Mouse (Mus musculus) midbrain, embryonic 15.5 days (tissue): ENCODE results near the gene Runx1. TPM values are rescaled to one million over a fixed set of nuclear protein-coding genes. Genes with fewer than 3 reads are reported as not detected.

ENCODE experiments used
- ATAC-seq: fragments of 200-750 bp; cut with Nextera tagmentation; replicated peaks from 2 replicates; pipeline ENCODE4 v1.8.0; 2017; ENCODE audit warnings: moderate TSS enrichment
- H3K27ac ChIP-seq: fragments of 300-500 bp; sonication (generic); 2 replicates; pipeline ENCODE4 v1.5.1; 2015; ENCODE audit warnings: mild to moderate bottlenecking, inconsistent platforms
- H3K27me3 ChIP-seq: fragments of 300-500 bp; sonication (generic); replicated peaks from 2 replicates; pipeline ENCODE4 v1.6.1; 2015; ENCODE audit warnings: inconsistent platforms
- H3K36me3 ChIP-seq: fragments of 300-500 bp; sonication (generic); replicated peaks from 2 replicates; pipeline ENCODE4 v1.6.1; 2015; ENCODE audit warnings: inconsistent platforms
- H3K4me1 ChIP-seq: fragments of 300-500 bp; sonication (generic); 2 replicates; pipeline ENCODE4 v1.6.1; 2015; ENCODE audit warnings: inconsistent platforms
- H3K4me2 ChIP-seq: fragments of 300-500 bp; sonication (generic); 2 replicates; pipeline ENCODE4 v1.6.1; 2015; ENCODE audit warnings: inconsistent platforms, mild to moderate bottlenecking, moderate library complexity
- H3K4me3 ChIP-seq: fragments of 300-500 bp; sonication (generic); 2 replicates; pipeline ENCODE4 v1.5.1; 2015; ENCODE audit warnings: mild to moderate bottlenecking, inconsistent platforms
- H3K9ac ChIP-seq: fragments of 300-500 bp; sonication (generic); 2 replicates; pipeline ENCODE4 v1.6.1; 2015; ENCODE audit warnings: mild to moderate bottlenecking, inconsistent platforms
- H3K9me3 ChIP-seq: fragments of 300-500 bp; sonication (generic); 2 replicates; pipeline ENCODE4 v1.6.1; 2016; ENCODE audit warnings: inconsistent platforms
- WGBS: fragments of 180-500 bp; shearing (Covaris S2); methylation state at CpG from one replicate; pipeline ENCODE4 v1.1.7; 2015; ENCODE audit warnings: mixed read lengths; 5-methylcytosine and 5-hydroxymethylcytosine counted together
- polyA plus RNA-seq: library from polyadenylated mRNA; unstranded; fragments of >200 nt; fragmentation: Nextera tagmentation; extraction: Ambion mirVana; gene quantifications from 2 replicates; pipeline ENCODE4 v1.2.1, GENCODE M21; 2015

Runx1 gene
- polyA plus RNA-seq, 1 experiment from 2014 or later: 0.67 TPM

GRCm38 (mm10) chr16:92623953-92624352 is 202.0 kb downstream of the Runx1 start:
- H3K9ac ChIP-seq: no peak overlapping the region
- WGBS: 86% methylated on average over 11 of the region's 11 CpGs
- no peak overlapping the region for H3K4me2 ChIP-seq
- no peak overlapping the region for H3K27ac ChIP-seq
- no peak for ATAC-seq
- no peak overlapping the region for H3K4me3 ChIP-seq
- H3K9me3 ChIP-seq: no peaks in the 10 kb centered on the region
- no peaks in the 10 kb centered on the region for H3K36me3 ChIP-seq
- no peaks in the 10 kb centered on the region; the same call in 1 of the 2 replicates for H3K4me1 ChIP-seq
- H3K27me3 ChIP-seq: no peaks in the 10 kb centered on the region

- ATAC-seq: no peak
- no peak overlapping the region for H3K4me3 ChIP-seq
- 69% methylated on average over 8 of the region's 8 CpGs for WGBS
- H3K27me3 ChIP-seq: no peaks in the 10 kb centered on the region
- no peak overlapping the region for H3K4me2 ChIP-seq
- no peaks in the 10 kb centered on the region for H3K36me3 ChIP-seq
- H3K9ac ChIP-seq: no peak overlapping the region
- H3K27ac ChIP-seq: no peak overlapping the region
- H3K9me3 ChIP-seq: no peaks in the 10 kb centered on the region; the same call in 1 of the 2 replicates
- H3K4me1 ChIP-seq: no peaks in the 10 kb centered on the region
Measured at GRCm38 (mm10) chr16:92621859-92622258, 204.1 kb downstream of the Runx1 start.

DNA sequence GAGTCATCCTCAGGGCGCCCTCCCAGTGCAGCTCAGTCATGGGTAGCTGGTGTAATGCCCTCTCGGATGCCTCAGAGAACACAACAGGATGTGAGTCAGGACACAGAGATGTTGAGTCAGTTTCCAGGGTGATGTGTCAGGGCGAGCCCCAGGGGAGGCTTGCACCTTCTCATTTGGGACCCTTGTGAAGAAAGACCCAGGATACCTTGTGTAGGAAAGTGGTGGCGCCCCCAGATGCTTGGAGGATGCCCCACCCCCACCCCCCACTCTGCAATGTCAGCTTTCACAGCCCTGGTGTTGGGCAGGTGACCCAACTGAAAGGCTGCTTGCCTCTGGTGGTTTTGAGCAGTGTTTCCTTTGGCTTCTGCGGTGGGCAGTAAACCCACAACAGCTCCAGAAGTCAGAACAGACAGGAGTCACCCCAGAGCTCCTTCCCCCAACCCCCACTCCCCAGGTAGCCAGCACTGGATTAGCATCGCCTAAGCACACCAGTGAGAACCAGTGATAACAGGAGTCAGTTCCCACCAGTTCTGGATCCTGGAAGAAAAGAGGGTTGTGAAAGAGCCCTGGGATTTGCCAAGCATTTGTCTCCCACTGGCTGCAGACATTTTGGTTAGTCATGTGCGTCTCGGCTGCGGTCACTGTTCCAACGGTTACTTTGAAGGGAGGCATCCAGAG is 205.0 kb downstream of the Runx1 start:
- Histone ChIP-seq H3K27me3 (no peaks in the 10 kb centered on the region), H3K4me1 (no peaks in the 10 kb centered on the region), H3K36me3 (no peaks in the 10 kb centered on the region), H3K9me3 (no peaks in the 10 kb centered on the region; the same call in 1 of the 2 replicates), H3K4me2 (no peak overlapping the region), H3K4me3 (no peak overlapping the region), H3K27ac (no peak overlapping the region), H3K9ac (no peak overlapping the region)
- no peak for ATAC-seq
- 60% methylated on average over 10 of the region's 10 CpGs for WGBS

DNA sequence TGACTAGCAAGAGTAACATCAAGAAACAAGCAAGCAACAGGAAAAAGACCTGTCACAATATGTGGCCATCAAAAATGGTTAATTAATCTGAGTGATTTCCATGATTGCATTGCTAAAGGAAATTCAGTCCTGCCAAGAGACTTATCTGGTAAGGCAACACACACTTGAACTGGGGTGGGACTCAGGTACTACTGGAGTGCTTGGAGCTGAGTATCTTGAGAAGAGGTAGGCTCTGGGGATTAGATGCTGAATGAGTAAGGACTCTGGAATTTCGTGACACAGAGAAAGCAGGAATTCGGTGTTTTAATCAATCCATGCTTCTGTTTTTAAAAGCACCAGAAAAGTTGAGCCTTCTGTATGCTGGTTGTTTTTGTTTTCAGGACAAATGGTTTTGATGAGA is 209.1 kb downstream of the Runx1 start:
- ATAC-seq: no peak
- Histone ChIP-seq H3K36me3 (no peaks in the 10 kb centered on the region), H3K27me3 (no peaks in the 10 kb centered on the region), H3K9ac (no peak overlapping the region), H3K9me3 (no peaks in the 10 kb centered on the region; the same call in 1 of the 2 replicates), H3K4me3 (no peak overlapping the region), H3K4me1 (no peaks in the 10 kb centered on the region), H3K4me2 (no peak overlapping the region), H3K27ac (no peak overlapping the region)
- 93% methylated on average over 2 of the region's 2 CpGs for WGBS

DNA sequence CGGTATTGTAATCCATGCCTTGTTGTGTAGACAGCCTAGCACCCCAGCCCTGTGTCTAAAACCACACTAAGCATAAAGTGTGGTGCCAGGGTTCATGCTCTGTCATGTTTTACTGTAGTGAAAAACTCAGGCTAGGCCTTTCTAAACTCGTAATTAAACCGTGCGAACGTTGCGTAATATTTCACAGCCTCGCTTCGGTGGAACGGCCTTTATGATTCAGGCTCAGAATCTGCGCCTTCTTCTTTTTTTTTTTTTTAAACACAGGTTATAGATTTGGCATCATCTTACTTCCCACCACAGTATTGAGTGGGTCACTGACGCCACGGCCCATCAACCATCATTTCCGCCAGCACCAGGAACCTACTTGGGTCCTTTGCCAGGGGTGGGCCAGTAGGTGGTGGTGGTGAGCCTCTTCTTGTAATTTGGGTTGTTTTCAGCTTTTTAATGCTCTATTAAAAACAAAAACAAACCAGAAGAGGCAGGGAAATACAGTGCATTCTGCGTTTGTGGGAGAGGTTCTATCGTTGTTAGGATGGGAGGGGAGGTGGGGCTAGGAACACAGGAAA is 210.6 kb downstream of the Runx1 start:
- Histone ChIP-seq H3K27me3 (no peaks in the 10 kb centered on the region), H3K9me3 (no peaks in the 10 kb centered on the region; the same call in 1 of the 2 replicates), H3K4me3 (no peak overlapping the region), H3K27ac (no peak overlapping the region), H3K4me2 (no peak overlapping the region), H3K36me3 (no peaks in the 10 kb centered on the region), H3K4me1 (peaks cover 6% of the 10 kb centered on the region), H3K9ac (no peak overlapping the region)
- ATAC-seq: no peak
- WGBS: 91% methylated on average over 15 of the region's 15 CpGs

GRCm38 (mm10) chr16:92612546-92612945 is 213.4 kb downstream of the Runx1 start:
- Histone ChIP-seq H3K9me3 (no peaks in the 10 kb centered on the region; the same call in 1 of the 2 replicates), H3K4me3 (no peak overlapping the region), H3K27ac (no peak overlapping the region), H3K4me1 (peaks cover 25% of the 10 kb centered on the region), H3K4me2 (no peak overlapping the region), H3K36me3 (no peaks in the 10 kb centered on the region), H3K27me3 (peaks cover 5% of the 10 kb centered on the region; the same call in 1 of the 2 replicates), H3K9ac (no peak overlapping the region)
- 35% methylated on average over 8 of the region's 8 CpGs for whole genome bisulfite sequencing
- ATAC-seq: no peak

DNA sequence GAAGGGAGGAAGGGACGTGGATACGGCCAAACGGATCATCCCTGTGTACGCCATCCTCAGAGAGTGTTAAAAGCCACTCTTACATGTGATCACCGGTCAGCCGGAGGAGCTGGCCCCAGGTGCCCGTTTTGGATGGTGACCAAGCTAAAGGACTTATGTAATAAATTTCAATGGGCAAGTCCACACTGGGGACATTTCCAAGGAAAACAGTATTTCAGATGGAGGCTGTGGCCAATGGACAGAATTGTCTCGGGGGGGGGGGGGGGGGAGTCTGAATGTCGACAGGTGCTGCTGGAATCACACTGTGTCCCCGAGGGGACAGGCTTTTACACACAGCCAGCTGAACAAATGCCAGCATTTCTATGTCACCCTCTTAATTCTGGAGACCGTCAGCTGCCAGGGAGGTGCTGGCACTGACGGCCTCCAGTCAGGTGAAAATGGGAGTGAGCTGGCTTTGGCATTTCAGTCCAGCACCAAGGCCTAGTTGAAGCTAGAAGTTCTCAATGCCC is 214.3 kb downstream of the Runx1 start:
- 78% methylated on average over 12 of the region's 12 CpGs for WGBS
- no peaks in the 10 kb centered on the region for H3K36me3 ChIP-seq
- H3K9me3 ChIP-seq: no peaks in the 10 kb centered on the region
- ATAC-seq: no peak
- peaks cover 25% of the 10 kb centered on the region for H3K4me1 ChIP-seq
- no peak overlapping the region for H3K4me2 ChIP-seq
- H3K27ac ChIP-seq: no peak overlapping the region
- no peak overlapping the region for H3K4me3 ChIP-seq
- peaks cover 10% of the 10 kb centered on the region for H3K27me3 ChIP-seq
- no peak overlapping the region for H3K9ac ChIP-seq

DNA sequence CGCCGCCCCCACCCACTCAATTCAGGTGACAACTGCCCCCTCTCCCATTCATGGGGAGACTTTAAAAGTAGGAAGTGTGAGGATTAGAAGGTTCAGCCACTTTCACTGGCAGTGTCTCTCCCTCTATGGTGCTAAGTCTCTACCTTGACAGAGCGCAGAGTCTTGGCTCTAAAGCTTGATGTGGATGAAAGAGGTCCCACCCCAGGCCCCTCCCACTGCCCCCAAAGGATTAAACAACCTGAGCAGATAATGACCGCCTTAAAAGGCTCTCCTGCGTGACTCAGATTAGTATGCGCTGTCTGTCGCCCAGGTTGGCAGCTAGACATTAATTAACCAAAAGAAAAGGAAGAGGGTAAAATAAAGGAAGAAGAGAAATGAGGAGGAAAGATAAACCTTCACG is 215.5 kb downstream of the Runx1 start:
- ATAC-seq: no peak
- WGBS: 34% methylated on average over 8 of the region's 8 CpGs
- Histone ChIP-seq H3K36me3 (no peaks in the 10 kb centered on the region), H3K9ac (no peak overlapping the region), H3K27me3 (peaks cover 18% of the 10 kb centered on the region), H3K4me1 (peaks cover 30% of the 10 kb centered on the region), H3K4me3 (no peak overlapping the region), H3K4me2 (no peak overlapping the region), H3K27ac (no peak overlapping the region), H3K9me3 (no peaks in the 10 kb centered on the region)

DNA sequence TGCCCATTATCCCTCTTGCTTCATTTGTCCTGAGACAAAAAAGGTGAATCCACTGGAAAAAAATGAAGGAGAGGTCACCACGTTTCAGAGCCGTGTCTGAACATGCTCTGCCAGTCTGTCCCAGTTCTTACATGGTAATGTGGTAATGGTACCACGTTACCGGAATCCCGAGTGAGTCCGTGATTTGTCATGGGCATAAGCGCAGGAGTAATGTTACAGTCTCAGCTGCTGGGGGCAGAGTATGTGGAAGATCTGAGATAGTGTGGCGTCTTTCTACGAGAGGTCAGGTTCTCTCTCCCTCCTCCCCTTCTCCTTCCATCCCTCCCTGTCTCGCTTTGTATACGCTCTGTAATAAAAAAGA is 216.3 kb downstream of the Runx1 start:
- peaks cover 18% of the 10 kb centered on the region for H3K27me3 ChIP-seq
- H3K9me3 ChIP-seq: no peaks in the 10 kb centered on the region
- WGBS: 56% methylated on average over 11 of the region's 11 CpGs
- H3K36me3 ChIP-seq: no peaks in the 10 kb centered on the region
- peaks cover 31% of the 10 kb centered on the region for H3K4me1 ChIP-seq
- ATAC-seq: no peak
- no peak overlapping the region for H3K4me2 ChIP-seq
- H3K9ac ChIP-seq: no peak overlapping the region
- no peak overlapping the region for H3K27ac ChIP-seq
- no peak overlapping the region for H3K4me3 ChIP-seq

DNA sequence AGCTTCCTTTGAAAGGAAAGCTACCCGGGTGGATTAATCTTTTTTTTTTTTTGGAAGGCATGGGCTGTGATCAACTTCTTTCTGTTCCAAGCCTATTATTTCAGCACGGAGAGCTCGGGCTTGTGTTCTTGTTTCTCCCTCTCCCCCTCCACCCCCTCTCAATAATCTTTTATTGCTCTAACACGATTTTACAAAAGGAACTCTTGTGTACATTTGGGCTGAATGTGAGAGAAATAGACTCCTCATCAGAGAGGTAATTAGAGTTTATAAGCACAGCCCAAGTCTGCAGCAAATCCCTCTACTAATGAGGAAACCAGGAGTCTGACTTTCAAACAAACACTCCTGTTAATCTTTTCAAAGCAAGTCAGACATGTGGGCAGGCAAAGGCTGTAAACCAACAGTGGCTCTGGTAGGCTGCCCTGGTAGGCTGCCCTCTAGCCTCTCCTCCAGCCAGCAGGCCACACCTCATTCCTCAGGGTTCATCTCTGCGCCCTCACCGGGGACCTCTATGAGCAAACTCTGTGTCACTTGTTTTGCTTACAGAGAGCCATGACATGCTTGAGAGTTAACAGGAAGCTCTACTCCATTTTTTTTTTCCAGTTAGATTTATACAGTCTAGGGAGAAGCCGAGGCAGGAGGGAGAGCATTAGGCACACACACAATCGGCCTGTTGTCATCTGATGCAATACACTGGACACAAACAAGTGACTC is 216.8 kb downstream of the Runx1 start:
- Histone ChIP-seq H3K4me2 (no peak overlapping the region), H3K27me3 (peaks cover 24% of the 10 kb centered on the region), H3K4me3 (no peak overlapping the region), H3K9ac (no peak overlapping the region), H3K27ac (no peak overlapping the region), H3K9me3 (no peaks in the 10 kb centered on the region), H3K36me3 (no peaks in the 10 kb centered on the region), H3K4me1 (peaks cover 31% of the 10 kb centered on the region)
- ATAC-seq: no peak
- WGBS: 8% methylated on average over 8 of the region's 8 CpGs

DNA sequence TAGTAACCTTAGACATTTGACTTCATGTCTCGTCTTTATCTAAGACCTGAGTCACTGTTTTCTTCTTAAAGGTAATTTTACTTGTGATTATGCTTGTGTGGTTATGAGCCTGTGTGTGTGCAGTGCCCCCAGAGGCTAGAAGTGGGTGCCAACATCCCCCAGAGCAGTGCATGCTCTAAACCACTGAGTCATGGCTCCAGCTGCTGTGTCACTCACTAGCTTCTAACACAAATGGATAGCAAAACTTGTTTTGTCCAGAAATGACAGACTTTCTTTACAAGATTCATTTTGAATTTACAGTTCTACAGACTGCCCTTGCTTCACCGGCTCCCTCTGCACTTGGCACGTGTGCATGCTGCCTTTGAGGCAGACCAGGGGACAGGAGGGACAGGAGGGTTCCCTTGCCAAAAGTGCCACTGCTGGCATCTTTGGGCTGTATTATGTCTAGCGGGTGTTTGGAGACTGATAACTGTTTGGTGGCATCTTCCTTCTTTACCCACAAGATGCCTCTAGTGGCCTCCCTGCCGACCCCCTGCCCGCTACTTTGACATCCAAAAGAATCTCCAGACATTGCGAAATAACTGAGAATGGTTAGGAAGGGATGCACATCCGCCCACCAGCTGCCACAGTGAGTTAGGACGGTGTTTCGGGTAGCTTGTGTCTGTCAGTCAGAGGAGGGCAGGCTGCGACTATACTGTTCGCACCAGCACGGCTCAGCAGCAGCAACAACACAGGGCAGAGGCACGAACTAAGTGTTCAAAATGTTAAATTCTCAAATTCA is 217.6 kb downstream of the Runx1 start:
- Histone ChIP-seq H3K4me1 (peaks cover 31% of the 10 kb centered on the region), H3K4me2 (no peak overlapping the region), H3K27me3 (peaks cover 27% of the 10 kb centered on the region), H3K9me3 (no peaks in the 10 kb centered on the region), H3K9ac (no peak overlapping the region), H3K36me3 (no peaks in the 10 kb centered on the region), H3K4me3 (no peak overlapping the region), H3K27ac (no peak overlapping the region)
- WGBS: 33% methylated on average over 14 of the region's 14 CpGs
- ATAC-seq: no peak

- H3K4me3 ChIP-seq: no peak overlapping the region
Measured at GRCm38 (mm10) chr16:92606491-92606965, 219.4 kb downstream of the Runx1 start.

More at GRCm38 (mm10) chr16:92606491-92606965, 219.4 kb downstream of the Runx1 start:
- H3K36me3 ChIP-seq: no peaks in the 10 kb centered on the region
- WGBS: 86% methylated on average over 5 of the region's 7 CpGs
- H3K9me3 ChIP-seq: no peaks in the 10 kb centered on the region
- H3K27ac ChIP-seq: no peak overlapping the region
- H3K4me2 ChIP-seq: no peak overlapping the region
- H3K9ac ChIP-seq: no peak overlapping the region
- H3K4me1 ChIP-seq: peaks cover 31% of the 10 kb centered on the region
- ATAC-seq: peak; percentile 49
- H3K27me3 ChIP-seq: peaks cover 27% of the 10 kb centered on the region
